Mouse (Mus musculus): ENCODE measurements around the gene Ets1.

DNA sequence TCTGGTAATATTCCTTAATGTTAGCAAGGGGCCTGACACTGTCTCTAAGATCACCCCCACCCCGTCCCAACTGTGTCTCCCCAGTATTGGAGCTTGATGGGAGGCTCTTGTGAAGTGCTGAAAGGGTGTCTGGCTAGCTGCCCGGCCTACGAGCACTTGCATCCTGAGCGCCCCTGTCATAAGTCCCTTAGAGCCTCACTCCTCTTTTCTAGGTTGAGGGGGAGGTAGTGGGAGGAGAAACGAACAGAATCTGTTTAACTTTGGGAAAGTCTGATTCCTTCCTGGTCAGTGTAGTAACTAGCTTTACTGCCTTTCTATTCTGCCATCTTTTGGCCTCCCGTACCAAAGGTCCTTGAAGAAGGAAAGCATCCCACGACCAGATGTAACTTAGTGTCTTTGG is 60.7 kb downstream of the Ets1 start:
- no peak for TF ChIP-seq CTCF (IDR thresholded peaks at IDR 0.05; ENCODE audit: borderline replicate concordance, insufficient read depth, low read depth, low read length)
- TF ChIP-seq POLR2A (IDR thresholded peaks at IDR 0.05; ENCODE audit: borderline replicate concordance, insufficient read depth, low read length) = no peak

Measured in cerebellum, adult 2 months (tissue).